Mouse (Mus musculus): ENCODE results near the gene Pds5b. TPM values are rescaled to one million over a fixed set of nuclear protein-coding genes. Genes with fewer than 3 reads are reported as not detected.

The Pds5b gene
- total and polyA plus RNA-seq, 2 experiments, result 1.6 to 16.2 TPM

- no peak for DNase-seq (ENCODE audit: extremely low read depth, low read depth, low spot score)
- WGBS, result 98% methylated on average over 6 of the region's 6 CpGs
- H3K9ac ChIP-seq (ENCODE audit: low read depth, low read length), result no peak overlapping the region
- no peak overlapping the region for H3K4me3 ChIP-seq (ENCODE audit: insufficient read depth, low read depth, low read length)
- peaks cover 22% of the 10 kb centered on the region for H3K36me3 ChIP-seq (ENCODE audit: control insufficient read depth, insufficient read depth, low read length)
- H3K4me1 ChIP-seq (ENCODE audit: control insufficient read depth, insufficient read depth, low read length), result no peaks in the 10 kb centered on the region
- H3K27ac ChIP-seq (replicated peaks; ENCODE audit: insufficient read depth, low read depth, low read length), result no peak overlapping the region
- no peaks in the 10 kb centered on the region for H3K79me2 ChIP-seq (ENCODE audit: control insufficient read depth, insufficient read depth, low read length)
- H3K27me3 ChIP-seq (ENCODE audit: control insufficient read depth, insufficient read depth, low read length), result no peaks in the 10 kb centered on the region
- no peak for TF ChIP-seq POLR2A (IDR thresholded peaks at IDR 0.05; ENCODE audit: extremely low read depth, insufficient read depth, low read length)
- no peak for TF ChIP-seq CTCF (IDR thresholded peaks at IDR 0.05; ENCODE audit: low read depth, low read length)
Observed at GRCm38 (mm10) chr5:150794181-150794580, 120.6 kb downstream of the Pds5b start.

DNA sequence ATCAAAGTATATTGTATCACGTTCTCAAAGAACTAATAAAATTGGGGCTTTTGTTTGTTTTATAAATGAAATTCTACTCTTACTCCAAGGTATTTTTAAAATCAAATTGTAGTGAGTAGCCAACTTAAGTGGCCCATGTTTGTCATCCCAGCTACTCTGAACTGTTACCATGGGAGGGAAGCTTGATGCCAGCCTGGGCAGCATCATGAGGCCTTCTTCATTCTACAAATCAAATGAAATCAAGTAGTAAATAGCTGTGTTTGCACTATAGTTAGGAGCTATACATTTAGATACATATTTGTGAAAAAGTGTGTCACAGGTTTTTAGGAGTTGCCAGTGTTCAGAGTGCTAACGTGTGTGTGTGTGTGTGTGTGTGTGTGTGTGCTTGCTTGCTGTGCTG, 126.5 kb downstream of the Pds5b start:
- WGBS, result 91% methylated on average over 2 of the region's 2 CpGs

GRCm38 (mm10) chr5:150814111-150814990, 140.8 kb downstream of the Pds5b start:
- no peaks in the 10 kb centered on the region for H3K4me1 ChIP-seq (ENCODE audit: control insufficient read depth, insufficient read depth, low read length)
- no peaks in the 10 kb centered on the region for H3K79me2 ChIP-seq (ENCODE audit: control insufficient read depth, insufficient read depth, low read length)
- no peaks in the 10 kb centered on the region; the same call in 1 of the 2 replicates for H3K36me3 ChIP-seq (ENCODE audit: control insufficient read depth, insufficient read depth, low read length)
- no peak overlapping the region for H3K27ac ChIP-seq (replicated peaks; ENCODE audit: insufficient read depth, low read depth, low read length)
- WGBS, result 94% methylated on average over 13 of the region's 13 CpGs
- no peaks in the 10 kb centered on the region for H3K27me3 ChIP-seq (ENCODE audit: control insufficient read depth, insufficient read depth, low read length)
- TF ChIP-seq CTCF (IDR thresholded peaks at IDR 0.05; ENCODE audit: low read depth, low read length) (no peak), POLR2A (IDR thresholded peaks at IDR 0.05; ENCODE audit: extremely low read depth, insufficient read depth, low read length) (no peak)
- no peak for DNase-seq (ENCODE audit: extremely low read depth, low read depth, low spot score)
- H3K9ac ChIP-seq (ENCODE audit: low read depth, low read length), result no peak overlapping the region
- no peak overlapping the region for H3K4me3 ChIP-seq (ENCODE audit: insufficient read depth, low read depth, low read length)

More for the DNA sequence above, 126.5 kb downstream of the Pds5b start:
- no peak for DNase-seq (ENCODE audit: extremely low read depth, low read depth, low spot score)
- no peak overlapping the region for H3K4me3 ChIP-seq (ENCODE audit: insufficient read depth, low read depth, low read length)
- H3K27me3 ChIP-seq (ENCODE audit: control insufficient read depth, insufficient read depth, low read length), result no peaks in the 10 kb centered on the region
- peaks cover 16% of the 10 kb centered on the region for H3K36me3 ChIP-seq (ENCODE audit: control insufficient read depth, insufficient read depth, low read length)
- no peaks in the 10 kb centered on the region for H3K79me2 ChIP-seq (ENCODE audit: control insufficient read depth, insufficient read depth, low read length)
- no peaks in the 10 kb centered on the region for H3K4me1 ChIP-seq (ENCODE audit: control insufficient read depth, insufficient read depth, low read length)
- TF ChIP-seq CTCF (IDR thresholded peaks at IDR 0.05; ENCODE audit: low read depth, low read length) (no peak), POLR2A (IDR thresholded peaks at IDR 0.05; ENCODE audit: extremely low read depth, insufficient read depth, low read length) (no peak)
- no peak overlapping the region for H3K9ac ChIP-seq (ENCODE audit: low read depth, low read length)
- no peak overlapping the region for H3K27ac ChIP-seq (replicated peaks; ENCODE audit: insufficient read depth, low read depth, low read length)

DNA sequence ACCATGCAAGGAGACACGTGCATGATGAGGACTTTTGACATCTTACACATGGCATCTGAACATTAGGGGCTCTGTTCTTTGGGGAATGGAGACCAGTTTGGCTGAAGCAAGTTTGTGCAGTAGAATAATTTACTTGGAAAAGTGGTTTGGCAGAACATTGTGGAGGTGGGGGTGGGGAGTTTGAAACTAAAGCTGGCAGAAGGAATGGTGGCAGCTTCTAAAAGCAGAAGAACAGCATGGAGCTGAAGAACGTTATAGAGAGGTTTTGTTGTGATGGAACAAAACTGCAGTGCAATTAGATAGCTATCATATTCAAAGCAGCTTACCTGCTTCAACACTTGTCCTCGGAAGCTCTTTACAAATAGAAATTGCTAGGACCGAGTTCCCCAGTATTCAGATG, 141.9 kb downstream of the Pds5b start:
- Histone ChIP-seq H3K36me3 (ENCODE audit: control insufficient read depth, insufficient read depth, low read length) (no peaks in the 10 kb centered on the region), H3K4me3 (ENCODE audit: insufficient read depth, low read depth, low read length) (no peak overlapping the region), H3K79me2 (ENCODE audit: control insufficient read depth, insufficient read depth, low read length) (no peaks in the 10 kb centered on the region), H3K4me1 (ENCODE audit: control insufficient read depth, insufficient read depth, low read length) (no peaks in the 10 kb centered on the region), H3K27ac (replicated peaks; ENCODE audit: insufficient read depth, low read depth, low read length) (no peak overlapping the region), H3K9ac (ENCODE audit: low read depth, low read length) (no peak overlapping the region), H3K27me3 (ENCODE audit: control insufficient read depth, insufficient read depth, low read length) (no peaks in the 10 kb centered on the region)
- TF ChIP-seq CTCF (IDR thresholded peaks at IDR 0.05; ENCODE audit: low read depth, low read length) (no peak), POLR2A (IDR thresholded peaks at IDR 0.05; ENCODE audit: extremely low read depth, insufficient read depth, low read length) (no peak)
- 92% methylated on average over 4 of the region's 4 CpGs for WGBS
- DNase-seq (ENCODE audit: extremely low read depth, low read depth, low spot score), result no peak

GRCm38 (mm10) chr5:150816775-150817174, 143.2 kb downstream of the Pds5b start:
- TF ChIP-seq POLR2A (IDR thresholded peaks at IDR 0.05; ENCODE audit: extremely low read depth, insufficient read depth, low read length) (no peak), CTCF (IDR thresholded peaks at IDR 0.05; ENCODE audit: low read depth, low read length) (no peak)
- WGBS, result 95% methylated on average over 5 of the region's 5 CpGs
- Histone ChIP-seq H3K27ac (replicated peaks; ENCODE audit: insufficient read depth, low read depth, low read length) (no peak overlapping the region), H3K79me2 (ENCODE audit: control insufficient read depth, insufficient read depth, low read length) (no peaks in the 10 kb centered on the region), H3K4me1 (ENCODE audit: control insufficient read depth, insufficient read depth, low read length) (no peaks in the 10 kb centered on the region), H3K4me3 (ENCODE audit: insufficient read depth, low read depth, low read length) (no peak overlapping the region), H3K27me3 (ENCODE audit: control insufficient read depth, insufficient read depth, low read length) (no peaks in the 10 kb centered on the region), H3K9ac (ENCODE audit: low read depth, low read length) (no peak overlapping the region), H3K36me3 (ENCODE audit: control insufficient read depth, insufficient read depth, low read length) (no peaks in the 10 kb centered on the region)
- DNase-seq (ENCODE audit: extremely low read depth, low read depth, low spot score), result no peak

DNA sequence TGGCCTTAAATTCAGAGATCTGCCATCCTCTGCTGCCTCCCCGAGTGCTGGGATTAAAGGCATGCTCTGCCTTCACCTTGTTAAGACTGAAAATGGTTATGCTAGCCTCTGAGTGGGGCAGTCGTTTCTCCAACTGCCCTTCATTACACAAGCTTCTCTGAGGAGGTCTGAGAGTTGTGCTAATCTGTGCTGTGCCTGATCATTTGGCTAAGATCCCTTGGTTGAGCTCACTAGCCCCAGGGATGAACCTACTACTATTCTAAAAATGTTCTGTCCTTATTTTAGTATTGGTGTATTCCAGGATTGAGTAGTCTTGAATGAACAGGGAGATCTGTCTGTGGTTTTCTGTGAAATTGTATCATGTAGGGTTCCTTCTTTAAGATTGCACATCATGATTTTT, 144.5 kb downstream of the Pds5b start:
- DNase-seq (ENCODE audit: extremely low read depth, low read depth, low spot score), result no peak
- Histone ChIP-seq H3K4me3 (ENCODE audit: insufficient read depth, low read depth, low read length) (no peak overlapping the region), H3K4me1 (ENCODE audit: control insufficient read depth, insufficient read depth, low read length) (peaks cover 6% of the 10 kb centered on the region), H3K79me2 (ENCODE audit: control insufficient read depth, insufficient read depth, low read length) (no peaks in the 10 kb centered on the region), H3K27ac (replicated peaks; ENCODE audit: insufficient read depth, low read depth, low read length) (no peak overlapping the region), H3K9ac (ENCODE audit: low read depth, low read length) (no peak overlapping the region), H3K36me3 (ENCODE audit: control insufficient read depth, insufficient read depth, low read length) (no peaks in the 10 kb centered on the region), H3K27me3 (ENCODE audit: control insufficient read depth, insufficient read depth, low read length) (no peaks in the 10 kb centered on the region)
- TF ChIP-seq POLR2A (IDR thresholded peaks at IDR 0.05; ENCODE audit: extremely low read depth, insufficient read depth, low read length) (no peak), CTCF (IDR thresholded peaks at IDR 0.05; ENCODE audit: low read depth, low read length) (no peak)
- 48% methylated on average over 2 of the region's 2 CpGs for WGBS
